Mouse (Mus musculus): Measurements from ENCODE around the gene Fbxw15.
"Not testable (repeated sequence)": the region's sequence is repeated elsewhere in the genome, so short reads cannot be mapped to it uniquely, and the experiment has no call there.

Gene Fbxw15

GRCm38 (mm10) chr9:109568162-109568561, at the start of gene Fbxw15:
Fbxw15 (minus strand) TSS chr9:109568262.
- DNase-seq (ENCODE audit: low spot score), result not testable (repeated sequence)

GRCm38 (mm10) chr9:109606837-109607236, 38.8 kb upstream of the Fbxw15 start:
- DNase-seq (ENCODE audit: low spot score), result peak; percentile 31

GRCm38 (mm10) chr9:109602128-109602527, 34.1 kb upstream of the Fbxw15 start:
- DNase-seq (ENCODE audit: low spot score), result not testable (repeated sequence)

- no peak for DNase-seq (ENCODE audit: low spot score)
Measured at GRCm38 (mm10) chr9:109597226-109597625, 29.2 kb upstream of the Fbxw15 start.

GRCm38 (mm10) chr9:109594866-109595265, 26.8 kb upstream of the Fbxw15 start:
- no peak for DNase-seq (ENCODE audit: low spot score)

- no peak for DNase-seq (ENCODE audit: low spot score)
Measured at GRCm38 (mm10) chr9:109565546-109565945, 2.5 kb downstream of the Fbxw15 start.

GRCm38 (mm10) chr9:109562106-109562505, 6.0 kb downstream of the Fbxw15 start:
- not testable (repeated sequence) for DNase-seq (ENCODE audit: low spot score)

GRCm38 (mm10) chr9:109552483-109552882, 15.6 kb downstream of the Fbxw15 start:
- DNase-seq (ENCODE audit: low spot score), result no peak

GRCm38 (mm10) chr9:109549666-109550065, 18.4 kb downstream of the Fbxw15 start:
- DNase-seq (ENCODE audit: low spot score), result not testable (repeated sequence)

GRCm38 (mm10) chr9:109523385-109524064, 44.5 kb downstream of the Fbxw15 start:
- no peak for DNase-seq (ENCODE audit: low spot score)

All from urinary bladder, postnatal 14 days (tissue).